Mouse (Mus musculus) liver, embryonic 14.5 days (tissue): Measurements from ENCODE around the gene Pcbd2.

Experiments
- CTCF ChIP-seq: IDR thresholded peaks from 2 replicates; pipeline ENCODE4 v1.5.1; 2016; ENCODE audit warnings: antibody characterized with exemption, low read depth, control low read depth
- EP300 ChIP-seq: IDR thresholded peaks from 2 replicates; pipeline ENCODE4 v1.6.1; 2016; ENCODE audit warnings: antibody characterized with exemption, low read depth

GRCm38 (mm10) chr13:55726598-55727119 is 509 bp upstream of the Pcbd2 start:
- TF ChIP-seq CTCF, result no peak; the same call in 1 of the 2 replicates
- no peak for TF ChIP-seq EP300
